Mouse (Mus musculus) kidney, adult 2 months (tissue): ENCODE measurements at regions not wholly inside any gene's neighbourhood (a gene's known extent, or its start where the extent isn't known, plus 50 kb on each side); places are given as distances from the start of the nearest gene placed in this dataset.

Experiments
- CTCF ChIP-seq: fragments of 200-500 bp; conservative IDR thresholded peaks from 2 replicates; pipeline ENCODE4 v1.5.1; 2011; ENCODE audit warnings: low read depth, mild to moderate bottlenecking, control low read depth, low read length, moderate library complexity, mixed read lengths; ENCODE audit not compliant: insufficient read depth, insufficient read length
- POLR2A ChIP-seq: fragments of 200-500 bp; IDR thresholded peaks from one replicate; pipeline ENCODE4 v1.6.1; 2011; ENCODE audit warnings: low read depth, low read length, control low read depth

- TF ChIP-seq CTCF: no peak
- no peak for TF ChIP-seq POLR2A
Measured at GRCm38 (mm10) chr12:32666040-32666439, 153.3 kb upstream of the Nampt start.
